Mouse (Mus musculus) heart, adult 2 months (tissue): ENCODE measurements around the gene Olfr221.

ENCODE experiments used
- CTCF ChIP-seq: fragments of 200-600 bp; IDR thresholded peaks from 2 replicates; pipeline ENCODE4 v1.8.1; 2022; ENCODE audit warnings: antibody characterized with exemption, mild to moderate bottlenecking, moderate library complexity
- POLR2A ChIP-seq: fragments of 200-500 bp; IDR thresholded peaks from 2 replicates; pipeline ENCODE4 v1.6.1; 2011; ENCODE audit warnings: mild to moderate bottlenecking, low read depth, low read length, control low read depth; ENCODE audit not compliant: insufficient read depth

- TF ChIP-seq POLR2A, result no peak
- TF ChIP-seq CTCF, result no peak
Observed at GRCm38 (mm10) chr14:51997483-51997882, 44.8 kb downstream of the Olfr221 start.
